ENCODE assay signal across 8 mouse cellular contexts in the genomic region with DNA sequence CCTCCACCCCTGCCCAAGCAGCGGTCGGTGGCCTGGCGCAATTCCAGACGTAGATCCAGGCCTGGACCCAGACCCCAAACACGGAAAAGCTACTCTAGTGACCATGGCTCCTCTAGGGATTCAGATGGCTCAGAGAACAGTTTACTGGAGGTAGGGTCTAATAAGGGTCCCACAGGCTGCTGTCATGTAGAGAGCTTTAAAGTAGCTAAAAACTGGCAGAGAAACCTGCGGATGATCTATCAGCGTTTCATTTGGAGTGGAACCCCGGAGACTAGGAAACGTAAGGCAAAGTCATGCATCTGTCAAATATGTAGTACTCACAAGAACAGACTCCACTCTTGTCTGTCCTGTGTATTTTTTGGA. TPM values are rescaled to one million over a fixed set of nuclear protein-coding genes. Genes with fewer than 3 reads are reported as not detected.
DNase-seq lines count a peak whose midpoint lies in the region; ATAC-seq lines count a peak whose summit lies in the region.

No protein-coding gene starts in this region.

- peak overlapping the region; percentile 63 for H3K4me3 ChIP-seq in kidney, embryonic 16.5 days (ENCODE audit: low read length)
- peak overlapping the region; percentile 56 for H3K4me3 ChIP-seq in embryonic facial prominence, embryonic 11.5 days (ENCODE audit: low read depth, low read length)
- H3K4me3 ChIP-seq in hindbrain, embryonic 14.5 days (replicated peaks; ENCODE audit: low read length): peak overlapping the region; percentile 55
- H3K4me3 ChIP-seq in midbrain, embryonic 13.5 days (replicated peaks): peak overlapping the region; percentile 54

- 28% methylated on average over 8 of the region's 9 CpGs for WGBS in kidney, embryonic 16.5 days
- whole genome bisulfite sequencing in embryonic facial prominence, embryonic 11.5 days: 44% methylated on average over 9 of the region's 9 CpGs
- WGBS in hindbrain, embryonic 14.5 days: 33% methylated on average over 9 of the region's 9 CpGs
- WGBS in midbrain, embryonic 13.5 days: 36% methylated on average over 9 of the region's 9 CpGs

- H3K27ac ChIP-seq in kidney, embryonic 16.5 days (ENCODE audit: low read length): no peak overlapping the region
- no peak overlapping the region for H3K27ac ChIP-seq in embryonic facial prominence, embryonic 11.5 days (replicated peaks; ENCODE audit: low read depth, low read length)
- peak overlapping the region; percentile 89 for H3K27ac ChIP-seq in hindbrain, embryonic 14.5 days
- peak overlapping the region; percentile 90 for H3K27ac ChIP-seq in midbrain, embryonic 13.5 days

- H3K4me1 ChIP-seq in kidney, embryonic 16.5 days (ENCODE audit: insufficient read depth, low read length): no peaks in the 10 kb centered on the region
- H3K4me1 ChIP-seq in embryonic facial prominence, embryonic 11.5 days (ENCODE audit: control insufficient read depth, insufficient read depth, low read length): no peaks in the 10 kb centered on the region
- H3K4me1 ChIP-seq in hindbrain, embryonic 14.5 days (replicated peaks; ENCODE audit: control insufficient read depth, insufficient read depth, low read length): no peaks in the 10 kb centered on the region
- H3K4me1 ChIP-seq in midbrain, embryonic 13.5 days (replicated peaks): no peaks in the 10 kb centered on the region

- peak overlapping the region; percentile 66 for H3K4me2 ChIP-seq in kidney, embryonic 16.5 days (replicated peaks; ENCODE audit: low read depth, low read length)
- peak overlapping the region; percentile 58 for H3K4me2 ChIP-seq in embryonic facial prominence, embryonic 11.5 days (ENCODE audit: low read depth, low read length)
- peak overlapping the region; percentile 56 for H3K4me2 ChIP-seq in hindbrain, embryonic 14.5 days (replicated peaks)
- H3K4me2 ChIP-seq in midbrain, embryonic 13.5 days (replicated peaks): peak overlapping the region; percentile 58

- H3K9me3 ChIP-seq in kidney, embryonic 16.5 days (ENCODE audit: low read length): no peaks in the 10 kb centered on the region
- H3K9me3 ChIP-seq in embryonic facial prominence, embryonic 11.5 days (replicated peaks; ENCODE audit: control insufficient read depth, low read length): no peaks in the 10 kb centered on the region
- no peaks in the 10 kb centered on the region for H3K9me3 ChIP-seq in hindbrain, embryonic 14.5 days (ENCODE audit: control insufficient read depth, low read length)
- no peaks in the 10 kb centered on the region for H3K9me3 ChIP-seq in midbrain, embryonic 13.5 days

- H3K9ac ChIP-seq in kidney, embryonic 16.5 days (replicated peaks; ENCODE audit: low read length): 0 out of 2 replicates have a peak overlapping the region, but pooled peaks have one; percentile 64
- H3K9ac ChIP-seq in embryonic facial prominence, embryonic 11.5 days (replicated peaks; ENCODE audit: low read length): 0 out of 2 replicates have a peak overlapping the region, but pooled peaks have one; percentile 65
- H3K9ac ChIP-seq in hindbrain, embryonic 14.5 days: peak overlapping the region; percentile 66
- H3K9ac ChIP-seq in midbrain, embryonic 13.5 days (replicated peaks): peak overlapping the region; percentile 69

- no peak for ATAC-seq in kidney, embryonic 16.5 days (ENCODE audit: low FRiP score, low TSS enrichment)
- no peak; the same call in 1 of the 2 replicates for ATAC-seq in embryonic facial prominence, embryonic 11.5 days (replicated peaks; ENCODE audit: insufficient number of reproducible peaks, low FRiP score, low TSS enrichment, low read depth)
- ATAC-seq in hindbrain, embryonic 14.5 days (ENCODE audit: low FRiP score): no peak; the same call in 1 of the 2 replicates
- ATAC-seq in midbrain, embryonic 13.5 days: no peak
- ATAC-seq in erythroid progenitor cell, adult 5-6 weeks (replicated peaks; ENCODE audit: low FRiP score, poor library complexity, severe bottlenecking): no peak

- peaks cover 8% of the 10 kb centered on the region; the same call in 1 of the 2 replicates for H3K27me3 ChIP-seq in kidney, embryonic 16.5 days (ENCODE audit: insufficient read depth, low read length)
- H3K27me3 ChIP-seq in embryonic facial prominence, embryonic 11.5 days (ENCODE audit: control insufficient read depth, insufficient read depth, low read length): no peaks in the 10 kb centered on the region
- H3K27me3 ChIP-seq in hindbrain, embryonic 14.5 days (ENCODE audit: control insufficient read depth, insufficient read depth, low read length): 0 out of 2 replicates have a peak, but pooled peaks cover 8% of the 10 kb centered on the region
- no peaks in the 10 kb centered on the region for H3K27me3 ChIP-seq in midbrain, embryonic 13.5 days

- DNase-seq in kidney, postnatal 10 days: no peak
- DNase-seq in embryonic facial prominence, embryonic 11.5 days (ENCODE audit: low spot score): no peak
- DNase-seq in hindbrain, embryonic 14.5 days (ENCODE audit: low spot score): peak; percentile 34
- DNase-seq in left cerebral cortex, adult 18-20 months (ENCODE audit: low spot score in 2 of 2): no peak
- no peak for DNase-seq in thymus, postnatal 4 days

- H3K36me3 ChIP-seq in kidney, embryonic 16.5 days (ENCODE audit: insufficient read depth, low read length): no peaks in the 10 kb centered on the region
- H3K36me3 ChIP-seq in embryonic facial prominence, embryonic 11.5 days (replicated peaks; ENCODE audit: control insufficient read depth, insufficient read depth, low read depth, low read length): no peaks in the 10 kb centered on the region
- H3K36me3 ChIP-seq in hindbrain, embryonic 14.5 days (replicated peaks; ENCODE audit: control insufficient read depth, insufficient read depth): no peaks in the 10 kb centered on the region
- H3K36me3 ChIP-seq in midbrain, embryonic 13.5 days: no peaks in the 10 kb centered on the region

RNA-seq across cellular contexts. Expression of a gene that starts 1.4 kb away (rescaled TPM):
- polyA plus RNA-seq in kidney, embryonic 16.5 days (2015; fragmentation: Nextera tagmentation; extraction: Ambion mirVana): 0.56 and 1.0 TPM in 2 replicates
- polyA plus RNA-seq in embryonic facial prominence, embryonic 11.5 days (2014; fragmentation: Nextera tagmentation; extraction: Ambion mirVana): 3.5 and 3.7 TPM in 2 replicates
- polyA plus RNA-seq in hindbrain, embryonic 14.5 days (2014; fragmentation: Nextera tagmentation; extraction: Ambion mirVana): 3.3 and 3.7 TPM in 2 replicates
- 2.7 and 3.0 TPM in 2 replicates for polyA plus RNA-seq in midbrain, embryonic 13.5 days (2015; fragmentation: Nextera tagmentation; extraction: Ambion mirVana)
- 0.72 TPM in 1 of 2 replicates, not detected in the other for total RNA-seq in erythroid progenitor cell, adult 5-6 weeks (2015; ENCODE audit: low replicate concordance)
- total RNA-seq in erythroid progenitor cell, adult 5-6 weeks (2017; ENCODE audit: low replicate concordance): not detected in 2 replicates
- 1 to 10 TPM; 1.6 to 1.8 TPM for total RNA-seq in left cerebral cortex, adult 18-20 months (2021)

RNA-seq across cellular contexts. Expression of a gene that starts 29.7 kb away (rescaled TPM):
- 53.3 and 55.2 TPM in 2 replicates for polyA plus RNA-seq in kidney, embryonic 16.5 days (2015; fragmentation: Nextera tagmentation; extraction: Ambion mirVana)
- polyA plus RNA-seq in embryonic facial prominence, embryonic 11.5 days (2014; fragmentation: Nextera tagmentation; extraction: Ambion mirVana): 73.7 and 77.6 TPM in 2 replicates
- 125 and 126 TPM in 2 replicates for polyA plus RNA-seq in hindbrain, embryonic 14.5 days (2014; fragmentation: Nextera tagmentation; extraction: Ambion mirVana)
- 137 and 155 TPM in 2 replicates for polyA plus RNA-seq in midbrain, embryonic 13.5 days (2015; fragmentation: Nextera tagmentation; extraction: Ambion mirVana)
- total RNA-seq in erythroid progenitor cell, adult 5-6 weeks (2015; ENCODE audit: low replicate concordance): not detected in 2 replicates
- total RNA-seq in erythroid progenitor cell, adult 5-6 weeks (2017; ENCODE audit: low replicate concordance): not detected in 2 replicates
- 10 to 100 TPM; 46.4 to 46.6 TPM for total RNA-seq in left cerebral cortex, adult 18-20 months (2021)

Comparison
In these comparisons a context has a peak if more than half of its experiments do, and no peak if none do; other contexts are left out.
1. H3K27ac ChIP-seq: peak in hindbrain, embryonic 14.5 days (single experiment) and midbrain, embryonic 13.5 days (single experiment); none in kidney, embryonic 16.5 days (single experiment) and embryonic facial prominence, embryonic 11.5 days (single experiment).
2. Peak in every context shown above with its lines, with median percentiles within 50 percentile points of each other: H3K4me2 ChIP-seq, H3K4me3 ChIP-seq and H3K9ac ChIP-seq.